Mouse (Mus musculus): ENCODE measurements around the gene Rps6ka5.

Gene Rps6ka5

GRCm38 (mm10) chr12:100660076-100660475 lies 66.7 kb downstream of the Rps6ka5 start:
- no peak for DNase-seq (ENCODE audit: low read depth, low spot score)

DNA sequence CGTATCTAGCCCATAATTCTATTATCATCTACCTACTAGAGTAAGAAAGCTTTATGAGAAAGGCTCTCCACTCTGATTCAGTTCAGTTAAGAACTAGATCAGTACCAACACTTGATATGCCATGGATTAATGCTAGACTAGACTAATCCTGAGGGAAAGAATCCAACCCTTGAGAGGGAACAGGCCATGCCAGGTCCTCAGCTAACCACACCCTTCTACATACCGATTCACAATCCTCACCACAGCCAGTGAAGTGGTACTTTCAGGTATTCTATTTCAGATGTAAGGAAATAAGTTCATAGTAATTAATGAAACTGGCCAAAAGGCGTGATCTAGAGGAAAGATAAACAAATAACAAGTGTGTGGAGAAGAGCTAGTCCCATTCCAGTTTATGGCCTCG lies 70.8 kb downstream of the Rps6ka5 start:
- no peak for DNase-seq (ENCODE audit: low read depth, low spot score)

DNA sequence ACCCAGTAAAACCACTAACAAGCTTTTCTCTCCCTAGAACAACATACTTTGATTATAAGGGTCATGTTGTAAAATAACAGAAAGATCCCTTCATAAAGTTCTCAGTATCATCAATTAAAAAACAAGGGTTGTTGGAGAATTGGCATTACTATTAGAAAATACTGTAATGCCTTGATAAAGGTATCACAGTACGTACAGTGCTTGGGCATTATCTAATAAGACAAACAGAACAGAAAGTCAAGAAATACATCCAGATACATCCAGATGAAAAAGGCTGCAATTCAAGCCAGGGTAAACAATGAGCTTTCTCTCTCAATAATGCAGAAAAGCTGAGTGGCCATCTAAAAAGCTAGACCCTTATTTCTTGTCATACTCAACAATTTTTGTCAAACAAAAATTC lies 84.8 kb downstream of the Rps6ka5 start:
- no peak for DNase-seq (ENCODE audit: low read depth, low spot score)

DNA sequence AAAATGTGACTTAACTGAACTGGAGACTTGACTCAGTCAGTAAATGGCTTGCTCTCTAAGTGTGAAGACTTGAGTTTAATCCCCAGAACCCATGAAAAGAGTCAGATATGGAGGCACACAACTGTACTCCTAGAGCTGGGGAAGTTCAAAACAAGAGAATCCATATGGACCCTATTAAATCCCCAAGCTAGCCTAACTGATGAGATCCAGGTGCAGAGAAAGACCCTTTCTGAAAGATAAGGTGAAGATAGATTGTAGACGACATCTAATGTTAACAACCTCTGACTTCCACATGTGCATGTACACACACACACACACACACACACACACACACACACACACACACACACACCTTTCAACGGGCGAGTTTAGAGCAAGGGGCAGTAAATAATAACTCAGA lies 86.1 kb downstream of the Rps6ka5 start:
- DNase-seq (ENCODE audit: low read depth, low spot score): peak; percentile 57

DNA sequence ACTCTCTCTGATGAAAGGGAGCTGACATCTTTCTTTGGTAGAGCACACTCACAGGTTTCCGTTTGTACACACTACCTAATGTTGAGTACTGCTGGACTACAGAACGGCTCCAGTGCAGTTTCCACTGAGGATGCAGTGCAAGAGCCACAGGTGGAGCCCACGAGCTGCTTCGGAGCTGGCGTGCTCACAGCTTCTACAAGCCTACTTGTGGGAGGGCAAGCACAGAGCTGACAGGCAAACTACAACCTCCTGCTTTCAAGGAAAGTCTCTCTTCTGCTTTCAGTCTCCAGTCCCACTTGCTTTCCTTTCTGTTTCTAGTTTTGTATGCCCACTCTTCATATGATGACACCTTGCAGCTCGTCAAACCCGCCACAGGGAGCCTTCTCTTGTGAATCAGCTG lies 87.1 kb downstream of the Rps6ka5 start:
- peak; percentile 37 for DNase-seq (ENCODE audit: low read depth, low spot score)

- no peak for DNase-seq (ENCODE audit: low read depth, low spot score)
Measured at GRCm38 (mm10) chr12:100637886-100638285, 88.9 kb downstream of the Rps6ka5 start.

DNA sequence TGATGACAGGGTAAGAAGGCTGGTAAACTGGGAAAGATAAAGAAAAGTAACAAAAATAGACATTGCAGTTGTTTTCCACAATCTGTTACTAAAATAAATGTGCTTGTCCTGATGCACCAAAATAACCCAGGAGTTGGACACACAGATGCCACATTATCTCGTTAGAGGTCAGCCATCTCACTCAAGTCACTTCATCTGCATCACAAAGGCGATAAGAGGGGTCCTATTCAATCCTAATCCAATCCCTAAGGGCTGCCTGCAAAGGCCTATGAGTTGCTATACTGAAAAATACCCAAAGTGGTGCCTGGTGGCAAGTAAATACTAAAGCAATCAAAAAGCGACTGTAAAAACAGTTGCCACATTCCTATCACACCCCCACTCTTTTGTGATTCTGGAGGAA lies 90.0 kb downstream of the Rps6ka5 start:
- no peak for DNase-seq (ENCODE audit: low read depth, low spot score)

DNA sequence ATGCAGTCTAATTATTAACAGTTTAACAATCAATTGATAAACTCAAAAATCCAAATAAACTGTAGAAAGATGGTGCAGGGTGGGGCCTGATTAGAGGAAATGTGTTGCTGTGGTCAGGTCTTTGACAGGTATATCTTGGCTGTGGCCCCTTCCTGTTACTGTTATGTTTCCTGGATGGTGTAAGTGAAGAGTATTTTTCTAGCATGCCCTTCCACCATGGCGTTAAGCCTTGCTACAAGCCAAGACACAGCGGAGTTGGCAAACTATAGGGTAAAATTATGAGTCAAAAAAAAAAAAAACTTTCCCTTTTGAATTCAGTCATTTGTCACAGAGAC lies 90.5 kb downstream of the Rps6ka5 start:
- no peak for DNase-seq (ENCODE audit: low read depth, low spot score)

DNA sequence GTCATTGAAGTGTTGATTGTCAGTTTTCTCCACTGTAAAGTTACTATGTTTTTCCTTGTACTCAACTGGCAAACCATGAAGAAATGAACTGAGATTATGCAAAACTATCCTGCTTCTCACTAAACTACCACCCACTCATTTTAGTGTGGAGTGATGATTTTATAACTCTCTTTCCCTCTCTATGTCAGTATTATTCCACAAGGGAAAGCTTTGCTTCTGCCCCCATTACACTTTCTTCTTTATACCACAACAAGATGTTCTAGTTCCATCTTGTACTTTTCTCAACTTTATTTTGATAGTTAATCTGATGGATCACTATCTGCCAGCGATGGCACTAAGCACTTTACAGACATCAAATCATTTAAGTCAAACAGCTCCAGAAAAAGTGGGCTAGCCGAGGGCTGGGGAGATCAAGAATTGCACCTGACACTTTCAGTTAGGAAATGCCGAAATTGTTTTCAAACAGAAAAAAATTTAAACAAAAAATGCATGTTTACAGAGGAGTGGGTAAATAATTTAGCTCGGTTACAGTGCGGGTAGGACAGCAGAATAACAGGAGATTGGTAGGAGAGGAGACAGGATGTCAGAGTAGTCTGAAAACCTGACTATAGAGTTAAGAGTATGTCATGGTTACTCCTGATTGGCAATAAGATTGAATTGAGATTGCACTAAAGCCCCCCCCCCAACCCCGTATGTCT lies 91.0 kb downstream of the Rps6ka5 start:
- no peak for DNase-seq (ENCODE audit: low read depth, low spot score)

GRCm38 (mm10) chr12:100633231-100633630 lies 93.6 kb downstream of the Rps6ka5 start:
- no peak for DNase-seq (ENCODE audit: low read depth, low spot score)

GRCm38 (mm10) chr12:100631286-100631685 lies 95.5 kb downstream of the Rps6ka5 start:
- no peak for DNase-seq (ENCODE audit: low read depth, low spot score)

DNA sequence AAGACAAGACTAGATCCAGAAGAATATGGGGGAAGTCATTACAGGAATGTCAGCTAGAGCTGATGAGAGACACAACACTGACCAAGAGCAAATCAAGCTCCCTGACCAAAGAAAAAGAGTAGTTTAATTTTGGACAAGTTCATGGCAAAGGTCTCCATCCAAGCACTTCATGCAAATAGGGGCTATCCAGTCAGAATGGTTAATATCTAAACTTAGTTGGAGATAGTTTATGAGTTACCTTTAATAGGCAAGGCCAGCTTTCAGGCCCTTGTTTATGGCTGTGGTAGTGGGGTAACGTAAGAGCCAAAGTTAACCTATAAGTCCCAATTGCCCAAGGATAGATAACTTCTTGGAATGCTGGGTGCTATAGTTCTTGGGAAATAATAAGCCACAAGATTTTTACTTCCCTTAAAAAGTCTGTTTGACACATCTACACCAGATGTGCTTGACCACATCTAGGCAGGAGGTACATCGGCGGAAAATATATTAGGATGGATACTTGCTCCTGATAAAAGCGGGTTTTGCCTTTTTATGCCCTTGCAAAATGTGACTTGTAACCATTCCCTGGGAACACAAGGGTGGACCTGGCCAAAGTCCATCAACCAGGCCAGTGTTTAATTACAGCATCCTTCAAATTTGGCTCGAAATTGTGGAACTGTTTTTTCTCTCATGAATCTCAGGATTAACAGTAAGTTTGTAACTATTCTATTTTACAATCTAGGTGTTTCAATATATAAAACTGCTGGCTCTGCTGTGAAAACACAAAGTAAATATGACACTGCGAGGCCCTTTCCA lies 97.5 kb downstream of the Rps6ka5 start:
- DNase-seq (ENCODE audit: low read depth, low spot score): no peak

DNA sequence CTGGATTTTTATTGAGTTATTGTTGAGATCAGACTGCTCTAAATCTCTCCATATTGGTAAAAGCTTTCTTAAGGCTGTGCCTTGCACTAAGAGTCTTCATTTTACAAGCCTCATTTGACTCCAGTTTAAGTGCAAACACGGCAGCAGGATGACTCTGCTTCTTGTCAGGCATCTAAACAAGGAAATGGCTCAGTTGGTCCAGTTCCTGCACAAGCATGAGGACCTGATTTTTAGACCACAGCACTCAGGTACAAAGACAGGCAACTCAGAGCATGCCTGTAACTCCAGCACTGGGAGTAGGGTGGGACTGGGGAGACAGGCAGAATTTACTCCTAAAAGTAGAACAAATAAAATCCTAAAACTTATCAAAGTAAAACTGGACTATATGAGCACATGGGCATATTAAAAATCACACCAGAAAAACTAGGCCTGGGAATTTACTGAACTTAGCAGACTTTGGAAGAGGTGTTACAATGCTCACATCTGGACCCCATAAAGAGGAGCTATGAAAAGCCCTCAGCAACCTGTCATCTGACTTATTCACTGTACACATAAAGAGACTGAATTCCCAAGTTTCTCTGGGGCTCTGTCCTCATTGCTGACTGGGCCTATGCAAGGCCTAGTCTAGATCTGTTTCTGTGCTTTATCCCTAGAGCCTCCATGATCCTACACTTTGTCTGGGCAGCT lies 99.6 kb downstream of the Rps6ka5 start:
- DNase-seq (ENCODE audit: low read depth, low spot score): peak; percentile 54

DNA sequence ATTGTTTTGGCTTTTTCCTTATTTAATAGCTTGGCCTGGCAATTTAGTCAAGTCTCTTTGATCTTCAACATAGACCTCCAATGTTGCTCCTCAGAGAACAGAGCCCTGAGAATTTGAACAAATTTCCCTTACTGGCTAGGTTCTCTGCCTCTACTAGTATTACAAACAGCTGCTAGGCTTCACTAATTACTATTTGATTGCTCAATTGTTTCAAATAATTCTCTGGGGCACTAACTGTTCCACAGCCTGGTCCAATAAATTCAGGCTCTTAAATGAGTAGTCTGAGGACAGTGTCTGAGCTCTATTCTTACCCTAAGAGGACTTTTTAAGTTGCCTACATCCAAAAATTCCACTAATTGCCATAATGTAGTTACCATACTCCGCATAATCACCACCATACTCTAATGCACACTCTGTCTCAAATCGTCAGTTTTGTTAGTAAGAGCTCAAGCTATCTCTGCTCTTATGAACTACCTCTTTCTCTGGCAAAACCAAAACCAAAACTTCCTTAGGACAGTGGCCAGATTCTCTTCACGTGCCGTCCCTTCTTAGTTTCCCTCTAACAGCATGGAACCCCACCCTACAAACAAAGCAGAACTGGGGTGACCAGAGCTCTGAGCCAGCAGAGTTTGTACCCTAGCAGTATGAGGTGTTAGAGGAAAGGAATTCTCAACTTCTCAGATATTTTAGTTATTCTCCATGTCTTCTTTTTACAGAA lies 100.4 kb downstream of the Rps6ka5 start:
- DNase-seq (ENCODE audit: low read depth, low spot score): peak; percentile 29

DNA sequence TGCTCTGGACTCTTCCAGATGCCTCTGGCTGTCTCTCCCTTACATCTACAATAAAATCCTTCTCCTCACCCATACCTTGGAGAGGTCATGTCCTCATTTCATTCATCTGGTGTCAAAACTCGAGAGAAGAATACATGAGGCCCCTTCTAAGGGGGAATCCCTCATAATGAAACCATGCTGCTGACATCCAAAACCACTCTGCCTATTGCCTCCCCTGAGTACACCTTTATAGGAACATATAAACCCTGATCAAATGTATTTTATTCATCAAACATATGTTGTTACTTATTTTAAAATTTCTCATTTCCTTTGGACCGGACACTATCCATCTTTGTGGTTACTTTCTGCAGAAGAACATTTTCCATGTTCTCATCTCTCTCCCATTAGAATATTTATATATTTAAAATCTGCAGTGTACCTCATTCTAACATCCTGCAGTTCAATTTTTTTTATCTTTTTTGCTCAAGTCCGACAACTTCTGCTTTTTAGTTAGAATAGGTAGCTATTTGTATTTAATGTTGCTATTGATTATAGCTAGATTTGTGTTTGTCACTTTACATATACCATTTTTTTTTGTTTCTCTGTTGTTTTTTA lies 101.8 kb downstream of the Rps6ka5 start:
- DNase-seq (ENCODE audit: low read depth, low spot score): no peak

- DNase-seq (ENCODE audit: low read depth, low spot score): no peak
Measured at GRCm38 (mm10) chr12:100615251-100615650, 111.5 kb downstream of the Rps6ka5 start.

DNA sequence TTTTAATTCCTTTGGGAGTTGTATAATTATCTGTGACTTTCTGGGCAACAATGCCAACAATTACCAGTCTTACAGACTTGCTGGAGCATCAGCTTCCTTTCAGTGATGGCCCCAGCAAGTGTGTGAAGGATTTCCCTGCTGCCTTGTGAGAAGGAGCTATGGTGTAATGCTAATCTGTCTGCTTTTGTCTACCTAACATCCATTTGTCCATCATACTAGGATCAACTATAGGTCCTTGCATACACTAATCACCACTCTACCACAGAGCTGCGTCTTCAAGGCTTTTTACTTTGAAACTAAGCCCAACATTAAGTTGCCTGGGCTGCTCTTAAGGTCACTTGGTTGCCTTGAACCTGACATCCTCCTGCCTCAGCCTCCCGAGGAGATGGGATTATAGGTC lies 112.9 kb downstream of the Rps6ka5 start:
- no peak for DNase-seq (ENCODE audit: low read depth, low spot score)

- no peak for DNase-seq (ENCODE audit: low read depth, low spot score)
Measured at GRCm38 (mm10) chr12:100613192-100613700, 113.5 kb downstream of the Rps6ka5 start.

DNA sequence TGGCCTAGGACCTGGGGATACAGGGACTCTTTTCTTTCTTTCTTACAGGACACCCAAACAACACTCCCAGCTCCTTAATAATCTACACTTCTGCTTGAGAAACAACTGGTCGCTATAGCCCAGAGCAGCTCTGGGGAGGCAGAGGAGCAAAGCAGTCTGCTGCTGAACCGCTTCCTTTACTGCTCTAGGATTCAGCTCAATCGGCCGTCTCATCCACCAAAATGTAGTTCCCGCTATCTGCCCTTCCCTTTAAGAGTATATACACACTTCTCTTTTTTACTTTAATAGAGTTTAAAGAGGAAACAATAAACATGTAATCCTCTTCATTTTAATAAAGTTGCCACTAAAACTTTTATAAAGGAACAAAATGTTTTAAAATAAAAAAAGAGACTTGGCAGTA lies 117.0 kb downstream of the Rps6ka5 start:
- DNase-seq (ENCODE audit: low read depth, low spot score): no peak

GRCm38 (mm10) chr12:100609064-100609463 lies 117.7 kb downstream of the Rps6ka5 start:
- no peak for DNase-seq (ENCODE audit: low read depth, low spot score)

- no peak for DNase-seq (ENCODE audit: low read depth, low spot score)
Measured at GRCm38 (mm10) chr12:100606733-100607132, 120.0 kb downstream of the Rps6ka5 start.

All from forelimb bud, embryonic 11.5 days (tissue).